Mouse (Mus musculus): ENCODE data around the gene Apobec2. TPM values are rescaled to one million over a fixed set of nuclear protein-coding genes. Genes with fewer than 3 reads are reported as not detected.

Gene Apobec2
- total and polyA plus RNA-seq, 2 experiments from 2014 or later: 0.11 to 0.32 TPM

DNA sequence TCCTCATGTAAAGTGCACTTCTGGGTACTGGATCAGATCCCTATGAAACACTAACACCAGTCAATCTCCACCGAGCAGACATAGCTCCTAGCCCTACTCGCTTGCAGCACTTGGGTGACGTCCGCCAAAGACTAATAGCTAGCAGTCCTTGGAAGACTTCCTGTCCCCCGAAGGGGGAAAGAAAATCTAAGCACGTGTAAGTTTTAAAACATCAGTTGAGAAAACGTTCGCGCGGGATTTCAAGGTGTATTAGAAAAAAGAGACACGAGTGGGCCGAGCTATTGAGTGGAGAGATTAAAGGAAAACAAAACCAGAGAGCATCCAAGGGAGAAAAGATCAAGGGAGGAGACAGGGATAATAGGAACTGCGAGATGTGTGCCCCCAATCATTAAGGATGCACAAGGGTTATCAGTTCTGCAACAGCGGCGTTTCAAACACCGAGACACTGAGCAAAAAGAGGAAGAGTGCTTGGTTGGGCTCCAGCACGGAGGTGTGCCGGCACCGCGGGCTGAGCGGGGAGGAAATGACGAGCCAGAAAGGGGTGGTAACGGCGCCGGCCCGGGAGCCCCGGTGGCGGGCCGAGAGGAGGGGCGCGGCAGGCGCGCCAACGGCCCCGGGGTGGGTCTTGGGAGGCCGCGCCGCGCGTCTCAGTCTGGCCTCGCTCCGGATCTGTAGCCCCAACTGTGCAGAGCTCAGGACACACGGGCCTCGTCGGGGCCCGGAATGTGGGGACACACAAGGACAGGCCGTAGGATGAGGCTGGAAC is 24.0 kb downstream of the Apobec2 start:
- H3K9me3 ChIP-seq (ENCODE audit: low read length): no peaks in the 10 kb centered on the region
- no peaks in the 10 kb centered on the region for H3K4me1 ChIP-seq (ENCODE audit: insufficient read depth, low read length)
- TF ChIP-seq CTCF (IDR thresholded peaks at IDR 0.05): no peak
- H3K27me3 ChIP-seq (ENCODE audit: insufficient read depth, low read length): no peaks in the 10 kb centered on the region
- peak overlapping the region; percentile 78 for H3K4me2 ChIP-seq (ENCODE audit: low read depth, low read length, poor library complexity, severe bottlenecking)
- H3K36me3 ChIP-seq (ENCODE audit: insufficient read depth, low read length): no peaks in the 10 kb centered on the region
- ATAC-seq (ENCODE audit: low FRiP score) (peak; percentile 17), DNase-seq (ENCODE audit: low spot score) (peak; percentile 72)
- H3K9ac ChIP-seq (replicated peaks; ENCODE audit: low read length, poor library complexity, severe bottlenecking): peak overlapping the region; percentile 96
- H3K27ac ChIP-seq (ENCODE audit: low read depth, low read length): peak overlapping the region; percentile 99
- H3K4me3 ChIP-seq (ENCODE audit: low read depth, low read length): peak overlapping the region; percentile 83
- WGBS: 2% methylated on average over 29 of the region's 47 CpGs

- no peaks in the 10 kb centered on the region for H3K36me3 ChIP-seq (ENCODE audit: insufficient read depth, low read length)
- ATAC-seq (ENCODE audit: low FRiP score): no peak
- 9% methylated on average over 8 of the region's 8 CpGs for WGBS
- no peak for DNase-seq (ENCODE audit: low spot score)
- peak overlapping the region; percentile 96 for H3K9ac ChIP-seq (replicated peaks; ENCODE audit: low read length, poor library complexity, severe bottlenecking)
- H3K4me3 ChIP-seq (ENCODE audit: low read depth, low read length): peak overlapping the region; percentile 83
- no peaks in the 10 kb centered on the region for H3K9me3 ChIP-seq (ENCODE audit: low read length)
- no peaks in the 10 kb centered on the region for H3K4me1 ChIP-seq (ENCODE audit: insufficient read depth, low read length)
- peak overlapping the region; percentile 99 for H3K27ac ChIP-seq (ENCODE audit: low read depth, low read length)
- peak overlapping the region; percentile 78 for H3K4me2 ChIP-seq (ENCODE audit: low read depth, low read length, poor library complexity, severe bottlenecking)
- no peak for TF ChIP-seq CTCF (IDR thresholded peaks at IDR 0.05)
- H3K27me3 ChIP-seq (ENCODE audit: insufficient read depth, low read length): no peaks in the 10 kb centered on the region
Measured at GRCm38 (mm10) chr17:48407910-48408525, 24.7 kb downstream of the Apobec2 start.

DNA sequence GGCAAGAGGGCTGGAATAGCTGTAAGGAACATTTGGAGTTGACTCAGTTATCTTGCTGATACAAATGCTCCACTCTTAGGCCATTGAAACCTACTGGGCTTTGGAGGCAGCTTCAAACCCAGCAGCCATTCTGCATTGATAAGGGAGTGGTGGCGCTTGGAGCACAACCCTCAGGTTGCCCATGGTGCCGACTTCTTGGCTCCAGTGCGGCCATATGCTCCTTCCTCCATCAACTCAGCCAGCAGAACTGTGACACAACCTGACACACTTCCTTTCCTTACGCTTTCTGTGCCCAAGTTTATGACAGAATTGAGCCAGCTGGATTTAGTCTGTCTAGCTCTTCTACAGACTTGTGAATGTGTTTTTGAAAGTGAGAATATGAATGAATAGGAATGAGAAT is 25.6 kb downstream of the Apobec2 start:
- Histone ChIP-seq H3K4me3 (ENCODE audit: low read depth, low read length) (no peak overlapping the region), H3K9me3 (ENCODE audit: low read length) (no peaks in the 10 kb centered on the region), H3K4me1 (ENCODE audit: insufficient read depth, low read length) (no peaks in the 10 kb centered on the region), H3K9ac (replicated peaks; ENCODE audit: low read length, poor library complexity, severe bottlenecking) (no peak overlapping the region), H3K4me2 (ENCODE audit: low read depth, low read length, poor library complexity, severe bottlenecking) (no peak overlapping the region), H3K36me3 (ENCODE audit: insufficient read depth, low read length) (no peaks in the 10 kb centered on the region), H3K27me3 (ENCODE audit: insufficient read depth, low read length) (no peaks in the 10 kb centered on the region), H3K27ac (ENCODE audit: low read depth, low read length) (no peak overlapping the region)
- no peak for DNase-seq (ENCODE audit: low spot score)
- ATAC-seq (ENCODE audit: low FRiP score): no peak
- TF ChIP-seq CTCF (IDR thresholded peaks at IDR 0.05): no peak
- WGBS: 88% methylated on average over 4 of the region's 4 CpGs

- Histone ChIP-seq H3K4me1 (ENCODE audit: insufficient read depth, low read length) (no peaks in the 10 kb centered on the region), H3K9ac (replicated peaks; ENCODE audit: low read length, poor library complexity, severe bottlenecking) (no peak overlapping the region), H3K4me2 (ENCODE audit: low read depth, low read length, poor library complexity, severe bottlenecking) (no peak overlapping the region), H3K27ac (ENCODE audit: low read depth, low read length) (no peak overlapping the region), H3K27me3 (ENCODE audit: insufficient read depth, low read length) (no peaks in the 10 kb centered on the region), H3K36me3 (ENCODE audit: insufficient read depth, low read length) (no peaks in the 10 kb centered on the region), H3K9me3 (ENCODE audit: low read length) (no peaks in the 10 kb centered on the region), H3K4me3 (ENCODE audit: low read depth, low read length) (no peak overlapping the region)
- DNase-seq (ENCODE audit: low spot score) (no peak), ATAC-seq (ENCODE audit: low FRiP score) (no peak)
- TF ChIP-seq CTCF (IDR thresholded peaks at IDR 0.05): no peak
- 79% methylated on average over 1 of the region's 1 CpGs for WGBS
Measured at GRCm38 (mm10) chr17:48404706-48405105, 28.0 kb downstream of the Apobec2 start.

GRCm38 (mm10) chr17:48403848-48404247 is 28.9 kb downstream of the Apobec2 start:
- WGBS: 95% methylated on average over 2 of the region's 2 CpGs
- Histone ChIP-seq H3K27ac (ENCODE audit: low read depth, low read length) (no peak overlapping the region), H3K4me2 (ENCODE audit: low read depth, low read length, poor library complexity, severe bottlenecking) (no peak overlapping the region), H3K9me3 (ENCODE audit: low read length) (no peaks in the 10 kb centered on the region), H3K4me3 (ENCODE audit: low read depth, low read length) (no peak overlapping the region), H3K36me3 (ENCODE audit: insufficient read depth, low read length) (0 out of 2 replicates have a peak, but pooled peaks cover under 1% of the 10 kb centered on the region), H3K4me1 (ENCODE audit: insufficient read depth, low read length) (no peaks in the 10 kb centered on the region), H3K9ac (replicated peaks; ENCODE audit: low read length, poor library complexity, severe bottlenecking) (no peak overlapping the region), H3K27me3 (ENCODE audit: insufficient read depth, low read length) (no peaks in the 10 kb centered on the region)
- no peak for ATAC-seq (ENCODE audit: low FRiP score)
- no peak for DNase-seq (ENCODE audit: low spot score)
- TF ChIP-seq CTCF (IDR thresholded peaks at IDR 0.05): no peak

GRCm38 (mm10) chr17:48402751-48403150 is 30.0 kb downstream of the Apobec2 start:
- H3K4me3 ChIP-seq (ENCODE audit: low read depth, low read length): no peak overlapping the region
- DNase-seq (ENCODE audit: low spot score) (no peak), ATAC-seq (ENCODE audit: low FRiP score) (no peak)
- TF ChIP-seq CTCF (IDR thresholded peaks at IDR 0.05): no peak
- H3K4me1 ChIP-seq (ENCODE audit: insufficient read depth, low read length): no peaks in the 10 kb centered on the region
- no peaks in the 10 kb centered on the region for H3K9me3 ChIP-seq (ENCODE audit: low read length)
- peaks cover 6% of the 10 kb centered on the region; the same call in 1 of the 2 replicates for H3K36me3 ChIP-seq (ENCODE audit: insufficient read depth, low read length)
- WGBS: 94% methylated on average over 3 of the region's 3 CpGs
- H3K27me3 ChIP-seq (ENCODE audit: insufficient read depth, low read length): no peaks in the 10 kb centered on the region
- no peak overlapping the region for H3K4me2 ChIP-seq (ENCODE audit: low read depth, low read length, poor library complexity, severe bottlenecking)
- H3K27ac ChIP-seq (ENCODE audit: low read depth, low read length): no peak overlapping the region
- no peak overlapping the region for H3K9ac ChIP-seq (replicated peaks; ENCODE audit: low read length, poor library complexity, severe bottlenecking)
